Mouse (Mus musculus) intestine, postnatal 0 days (tissue): Measurements from ENCODE around the gene Dhx16. TPM values are rescaled to one million over a fixed set of nuclear protein-coding genes. Genes with fewer than 3 reads are reported as not detected.

ENCODE experiments used
- ATAC-seq: fragments of 200-750 bp; cut with Nextera tagmentation; 2 replicates; pipeline ENCODE4 v1.8.0; 2017; ENCODE audit warnings: mild to moderate bottlenecking, moderate TSS enrichment, moderate library complexity
- H3K27ac ChIP-seq: fragments of 300-500 bp; sonication (generic); 2 replicates; pipeline ENCODE4 v1.5.1; 2014; ENCODE audit warnings: mild to moderate bottlenecking, low read depth, low read length, moderate library complexity
- H3K27me3 ChIP-seq: fragments of 300-500 bp; sonication (generic); replicated peaks from 2 replicates; pipeline ENCODE4 v1.6.1; 2014; ENCODE audit warnings: low read length, mixed read lengths; ENCODE audit not compliant: control insufficient read depth, insufficient read depth
- H3K36me3 ChIP-seq: fragments of 300-500 bp; sonication (generic); 2 replicates; pipeline ENCODE4 v1.6.1; 2014; ENCODE audit warnings: mild to moderate bottlenecking, moderate library complexity; ENCODE audit not compliant: control insufficient read depth, insufficient read depth
- H3K4me1 ChIP-seq: fragments of 300-500 bp; sonication (generic); replicated peaks from 2 replicates; pipeline ENCODE4 v1.6.1; 2014; ENCODE audit warnings: antibody characterized with exemption, low read length, mixed read lengths; ENCODE audit not compliant: control insufficient read depth, insufficient read depth
- H3K4me2 ChIP-seq: fragments of 300-500 bp; sonication (generic); replicated peaks from 2 replicates; pipeline ENCODE4 v1.6.1; 2014; ENCODE audit warnings: low read depth, mild to moderate bottlenecking, moderate library complexity
- H3K4me3 ChIP-seq: fragments of 300-500 bp; sonication (generic); 2 replicates; pipeline ENCODE4 v1.5.1; 2014; ENCODE audit warnings: low read depth, low read length
- H3K9ac ChIP-seq: fragments of 300-500 bp; sonication (generic); 2 replicates; pipeline ENCODE4 v1.6.1; 2014; ENCODE audit warnings: mild to moderate bottlenecking, low read depth, low read length
- H3K9me3 ChIP-seq: fragments of 300-500 bp; sonication (generic); 2 replicates; pipeline ENCODE4 v1.6.1; 2016; ENCODE audit warnings: mixed run types; ENCODE audit not compliant: control insufficient read depth
- CTCF ChIP-seq: sonication (generic); IDR thresholded peaks from 2 replicates; pipeline ENCODE4 v1.5.1; 2016; ENCODE audit warnings: low read depth, mild to moderate bottlenecking, control low read depth, antibody characterized with exemption, moderate library complexity
- WGBS: fragments of 180-500 bp; shearing (Covaris S2); extraction: QIAGEN DNeasy Blood & Tissue Kit; methylation state at CpG from one replicate; pipeline ENCODE4 v1.1.7; 2014; 5-methylcytosine and 5-hydroxymethylcytosine counted together
- polyA plus RNA-seq: library from polyadenylated mRNA; unstranded; fragments of >200 nt; fragmentation: Nextera tagmentation; extraction: Ambion mirVana; gene quantifications from 2 replicates; pipeline ENCODE4 v1.2.1, GENCODE M21; 2015

Gene Dhx16
- polyA plus RNA-seq, 1 experiment from 2014 or later: 17.2 TPM

DNA sequence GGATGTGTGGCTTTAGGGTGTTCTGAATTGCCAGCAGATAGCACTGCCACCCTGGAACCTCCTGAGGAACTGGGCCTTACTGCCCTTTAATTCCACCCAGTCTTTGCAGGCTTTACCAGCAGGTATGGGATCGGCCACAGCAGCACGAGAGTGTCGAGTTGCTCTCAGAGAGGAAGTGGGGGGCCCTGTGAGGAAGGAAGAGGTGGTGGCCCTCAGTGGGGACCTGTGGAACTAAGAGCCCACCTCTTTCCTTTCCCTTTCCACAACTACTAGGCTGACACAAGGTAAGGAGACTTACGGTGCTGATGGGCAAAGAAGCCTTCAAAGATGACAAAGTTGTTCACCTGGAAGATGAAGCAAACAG, 24.4 kb downstream of the Dhx16 start:
- 71% methylated on average over 4 of the region's 4 CpGs for WGBS
- no peak for ATAC-seq
- TF ChIP-seq CTCF: no peak
- H3K9ac ChIP-seq: no peak overlapping the region
- no peaks in the 10 kb centered on the region for H3K9me3 ChIP-seq
- H3K4me1 ChIP-seq: 0 out of 2 replicates have a peak, but pooled peaks cover 2% of the 10 kb centered on the region
- H3K4me2 ChIP-seq: no peak overlapping the region
- no peaks in the 10 kb centered on the region for H3K27me3 ChIP-seq
- peaks cover 18% of the 10 kb centered on the region for H3K36me3 ChIP-seq
- no peak overlapping the region for H3K27ac ChIP-seq
- no peak overlapping the region for H3K4me3 ChIP-seq

DNA sequence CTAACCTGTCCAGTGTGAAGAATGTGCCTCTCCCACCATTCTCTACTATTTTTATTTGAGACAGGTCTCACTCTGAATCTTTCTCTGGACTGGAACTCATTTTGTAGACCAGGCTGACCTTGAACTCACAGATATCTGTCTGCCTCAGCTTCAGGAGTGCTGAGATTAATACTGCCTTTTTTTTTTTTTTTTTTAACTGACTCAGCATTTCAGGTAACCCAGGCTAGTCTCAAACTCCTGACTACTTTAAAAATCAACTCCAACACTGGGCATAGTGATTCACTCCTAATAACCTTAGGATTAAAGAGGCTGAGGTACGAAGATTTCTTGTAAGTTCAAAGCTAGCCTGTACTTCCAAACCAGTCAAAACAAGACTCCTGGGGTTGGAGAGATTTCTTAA, 26.0 kb downstream of the Dhx16 start:
- no peaks in the 10 kb centered on the region for H3K27me3 ChIP-seq
- WGBS: 97% methylated on average over 1 of the region's 1 CpGs

DNA sequence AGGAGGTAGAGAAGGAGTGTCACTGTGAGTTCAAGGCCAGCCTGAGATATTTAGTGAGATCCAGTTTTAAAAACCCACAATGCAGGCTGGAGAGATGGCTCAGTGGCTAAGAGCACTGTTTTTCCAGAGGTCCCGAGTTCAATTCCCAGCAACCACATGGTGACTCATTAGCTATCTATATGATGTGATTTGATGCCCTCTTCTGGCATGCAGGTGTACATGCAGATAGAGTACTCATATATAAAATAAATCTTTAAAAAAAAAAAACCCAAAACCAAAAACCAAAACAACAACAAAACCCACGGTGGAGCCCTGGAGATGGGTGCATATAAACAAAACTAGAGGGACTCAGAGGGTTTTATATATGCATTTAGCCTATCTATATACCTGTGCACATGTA, 28.0 kb downstream of the Dhx16 start:
- Histone ChIP-seq H3K27ac (no peak overlapping the region), H3K36me3 (peaks cover 17% of the 10 kb centered on the region), H3K4me2 (no peak overlapping the region), H3K4me3 (no peak overlapping the region), H3K4me1 (0 out of 2 replicates have a peak, but pooled peaks cover 3% of the 10 kb centered on the region), H3K9me3 (no peaks in the 10 kb centered on the region), H3K9ac (no peak overlapping the region), H3K27me3 (no peaks in the 10 kb centered on the region)
- no peak for ATAC-seq
- TF ChIP-seq CTCF: peak; percentile 46
- 70% methylated on average over 2 of the region's 2 CpGs for WGBS

More for the DNA sequence above, 26.0 kb downstream of the Dhx16 start:
- H3K36me3 ChIP-seq: peaks cover 13% of the 10 kb centered on the region
- no peak for ATAC-seq
- H3K9ac ChIP-seq: no peak overlapping the region
- H3K4me3 ChIP-seq: no peak overlapping the region
- no peak for TF ChIP-seq CTCF
- no peak overlapping the region for H3K27ac ChIP-seq
- H3K9me3 ChIP-seq: no peaks in the 10 kb centered on the region
- no peak overlapping the region for H3K4me2 ChIP-seq
- 0 out of 2 replicates have a peak, but pooled peaks cover 3% of the 10 kb centered on the region for H3K4me1 ChIP-seq

DNA sequence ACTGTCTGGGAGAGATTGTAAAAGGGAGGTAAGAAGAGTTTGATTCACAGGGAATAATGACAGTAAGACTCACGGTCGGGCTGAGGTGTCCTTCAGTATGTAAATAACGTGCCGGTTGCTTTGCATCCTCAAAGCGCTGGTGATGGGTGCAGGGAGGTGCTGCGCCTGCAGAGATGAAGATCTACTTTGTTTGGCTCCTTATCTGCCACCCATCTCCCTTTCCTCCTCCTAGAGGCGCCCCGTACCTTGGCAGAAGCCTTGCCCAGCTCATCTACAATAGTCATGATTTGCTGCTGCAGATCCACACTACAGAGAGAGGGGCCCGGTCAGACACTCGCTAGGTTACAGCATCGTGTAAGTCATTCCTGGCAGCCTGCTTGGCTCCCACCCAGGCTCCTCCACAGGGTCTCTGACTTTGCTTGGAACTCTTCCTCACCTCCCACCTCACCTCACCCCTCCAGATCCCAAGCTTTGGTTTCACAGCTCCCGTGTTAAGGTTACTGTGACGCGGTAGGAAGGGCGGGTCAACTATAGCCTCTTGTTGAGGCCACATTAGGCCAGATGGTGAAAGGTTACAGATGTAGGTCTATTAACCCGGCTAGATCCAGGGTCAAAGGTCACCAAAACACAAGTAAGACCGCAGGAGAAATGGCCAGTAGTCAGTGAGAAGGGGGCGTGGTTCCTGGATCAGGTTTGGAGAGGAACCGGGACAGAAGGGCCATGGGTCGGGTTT, 29.7 kb downstream of the Dhx16 start:
- no peak for TF ChIP-seq CTCF
- H3K4me2 ChIP-seq: peak overlapping the region; percentile 89
- peaks cover 26% of the 10 kb centered on the region for H3K36me3 ChIP-seq

DNA sequence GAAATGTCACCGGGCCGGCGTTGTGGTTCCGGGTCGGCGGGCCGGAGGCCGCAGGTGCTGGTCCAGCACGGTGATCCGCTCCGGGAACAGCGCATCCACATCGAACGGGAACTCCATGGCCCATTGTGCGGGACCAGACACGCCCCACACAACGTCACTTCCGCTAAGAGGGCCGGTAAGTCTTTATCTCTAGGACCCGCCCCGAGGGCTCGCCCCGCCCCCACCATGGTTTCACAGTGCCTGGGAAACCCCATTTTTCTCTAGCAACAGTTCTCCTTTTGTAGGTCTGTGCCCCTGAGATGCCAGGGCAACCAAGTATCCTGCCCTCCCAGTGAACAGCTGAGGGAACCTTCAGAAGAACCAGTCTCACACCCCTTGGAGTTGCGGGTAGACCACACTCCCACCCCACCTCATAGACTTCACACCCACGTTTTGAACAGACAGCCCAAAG, 30.3 kb downstream of the Dhx16 start, which contains the start of gene Atat1:
Gene Atat1 (minus strand): TSS at position 157 of the 451 bp plus-strand sequence.
- Histone ChIP-seq H3K27me3 (no peaks in the 10 kb centered on the region), H3K4me1 (0 out of 2 replicates have a peak, but pooled peaks cover 3% of the 10 kb centered on the region), H3K27ac (peak within 1 kb of the TSS; percentile 78), H3K36me3 (peaks cover 26% of the 10 kb centered on the region), H3K9me3 (no peaks in the 10 kb centered on the region), H3K4me3 (peak within 1 kb of the TSS; percentile 67), H3K9ac (peak within 1 kb of the TSS; percentile 64), H3K4me2 (peak within 1 kb of the TSS; percentile 89)
- 2% methylated on average over 25 of the region's 25 CpGs for WGBS
- peak; percentile 86 for ATAC-seq
- no peak for TF ChIP-seq CTCF

More for the DNA sequence above, 29.7 kb downstream of the Dhx16 start:
- Histone ChIP-seq H3K4me3 (peak overlapping the region; percentile 67), H3K9me3 (no peaks in the 10 kb centered on the region), H3K27me3 (no peaks in the 10 kb centered on the region), H3K9ac (peak overlapping the region; percentile 64), H3K27ac (peak overlapping the region; percentile 78), H3K4me1 (0 out of 2 replicates have a peak, but pooled peaks cover 3% of the 10 kb centered on the region)
- peak; percentile 64 for ATAC-seq
- WGBS: 14% methylated on average over 20 of the region's 20 CpGs

DNA sequence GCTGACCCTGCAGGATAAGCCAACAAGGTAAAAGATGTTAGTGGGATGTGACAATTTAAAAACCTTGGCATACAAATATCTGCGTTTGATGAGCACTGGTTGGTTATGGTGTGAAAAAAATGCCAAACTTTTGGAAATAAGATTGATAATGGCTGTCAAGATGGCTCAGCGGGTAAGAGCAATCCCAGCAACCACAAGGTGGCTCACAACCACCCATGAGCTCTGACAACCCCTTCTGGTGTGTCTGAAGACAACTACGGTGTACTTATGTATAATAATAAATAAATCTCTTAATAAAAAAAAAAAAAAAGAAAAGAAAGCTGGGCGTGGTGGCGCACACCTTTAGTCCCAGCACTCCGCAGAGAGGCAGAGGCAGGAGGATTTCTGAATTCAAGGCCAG, 35.4 kb downstream of the Dhx16 start:
- Histone ChIP-seq H3K4me3 (peak overlapping the region; percentile 86), H3K27ac (peak overlapping the region; percentile 90), H3K36me3 (peaks cover 22% of the 10 kb centered on the region), H3K9me3 (no peaks in the 10 kb centered on the region), H3K9ac (no peak overlapping the region), H3K4me2 (peak overlapping the region; percentile 69), H3K4me1 (peaks cover 6% of the 10 kb centered on the region; the same call in 1 of the 2 replicates), H3K27me3 (no peaks in the 10 kb centered on the region)
- WGBS: 65% methylated on average over 6 of the region's 6 CpGs
- peak; percentile 38 for TF ChIP-seq CTCF
- no peak for ATAC-seq
